ENCODE assay signal across 10 mouse cellular contexts in genomic region chr6:90476941-90477518, GRCm38 (mm10). TPM values are rescaled to one million over a fixed set of nuclear protein-coding genes. Genes with fewer than 3 reads are reported as not detected.
DNase-seq lines count a peak whose midpoint lies in the region; ATAC-seq lines count a peak whose summit lies in the region.
"Had no signal": no experiment of that assay in that cellular context is flagged by ENCODE, and none has a peak within 500 bp of the region (broad histone marks: within the 10 kb centered on the region; RNA-seq: fewer than 3 reads in every experiment).

No protein-coding gene starts in this region.

- intact Hi-C loops in heart, postnatal 25 days (cut with DNase I) = loop anchor here (2.0 kb wide), 1 partner anchor 26 kb away; no protein-coding TSS in a partner anchor

- H3K4me3 ChIP-seq in forebrain, embryonic 16.5 days (replicated peaks; ENCODE audit: low read length) = no peak overlapping the region
- H3K4me3 ChIP-seq in hindbrain, embryonic 13.5 days = no peak overlapping the region
- H3K4me3 ChIP-seq: hindbrain, embryonic 15.5 days had no signal

- H3K36me3 ChIP-seq in forebrain, embryonic 16.5 days (ENCODE audit: control insufficient read depth, insufficient read depth) = peaks cover 2% of the 10 kb centered on the region; the same call in 1 of the 2 replicates
- H3K36me3 ChIP-seq in hindbrain, embryonic 13.5 days = no peaks in the 10 kb centered on the region
- H3K36me3 ChIP-seq: hindbrain, embryonic 15.5 days had no signal

- H3K4me2 ChIP-seq in forebrain, embryonic 16.5 days (ENCODE audit: low read length) = no peak overlapping the region
- H3K4me2 ChIP-seq in hindbrain, embryonic 13.5 days = no peak overlapping the region
- H3K4me2 ChIP-seq: hindbrain, embryonic 15.5 days had no signal

- WGBS in forebrain, embryonic 16.5 days = 52% methylated on average over 14 of the region's 14 CpGs
- 69% methylated on average over 14 of the region's 14 CpGs for WGBS in hindbrain, embryonic 13.5 days

- ATAC-seq in forebrain, embryonic 16.5 days = peak; percentile 45
- ATAC-seq in hindbrain, embryonic 13.5 days (ENCODE audit: low FRiP score) = no peak
- ATAC-seq: Patski had no signal

- peaks cover 6% of the 10 kb centered on the region; the same call in 1 of the 2 replicates for H3K4me1 ChIP-seq in forebrain, embryonic 16.5 days (replicated peaks; ENCODE audit: control insufficient read depth, insufficient read depth, low read length)
- H3K4me1 ChIP-seq in hindbrain, embryonic 13.5 days (replicated peaks) = 0 out of 2 replicates have a peak, but pooled peaks cover 8% of the 10 kb centered on the region
- H3K4me1 ChIP-seq: hindbrain, embryonic 15.5 days had no signal

- no peak overlapping the region for H3K27ac ChIP-seq in forebrain, embryonic 16.5 days (ENCODE audit: low read length)
- no peak overlapping the region for H3K27ac ChIP-seq in hindbrain, embryonic 13.5 days
- H3K27ac ChIP-seq: hindbrain, embryonic 15.5 days had no signal

- no peaks in the 10 kb centered on the region for H3K27me3 ChIP-seq in forebrain, embryonic 16.5 days (replicated peaks; ENCODE audit: control insufficient read depth, insufficient read depth, low read length)
- no peaks in the 10 kb centered on the region for H3K27me3 ChIP-seq in hindbrain, embryonic 13.5 days
- H3K27me3 ChIP-seq: hindbrain, embryonic 15.5 days; Patski had no signal

- H3K9me3 ChIP-seq in forebrain, embryonic 16.5 days (ENCODE audit: control insufficient read depth, low read length) = no peaks in the 10 kb centered on the region
- H3K9me3 ChIP-seq in hindbrain, embryonic 13.5 days = no peaks in the 10 kb centered on the region
- H3K9me3 ChIP-seq: hindbrain, embryonic 15.5 days had no signal

- peak; percentile 69 to 71 for DNase-seq in heart, adult 18-20 months
- no peak for DNase-seq in heart, postnatal 25 days (ENCODE audit: low spot score)
- DNase-seq in R1 (ENCODE audit: low read depth, low spot score) = peak; percentile 80
- peak; percentile 79 for DNase-seq in kidney, adult 18-20 months
- peak; percentile 65 to 66 for DNase-seq in lung, postnatal 4 days
- no peak for DNase-seq in urinary bladder, postnatal 36 days (ENCODE audit: low spot score in 2 of 2)

- no peak overlapping the region for H3K9ac ChIP-seq in forebrain, embryonic 16.5 days (replicated peaks; ENCODE audit: low read depth, low read length)
- H3K9ac ChIP-seq in hindbrain, embryonic 13.5 days = no peak overlapping the region
- H3K9ac ChIP-seq: hindbrain, embryonic 15.5 days had no signal

RNA-seq across cellular contexts. Expression of gene Aldh1l1, which starts 9.2 kb away (rescaled TPM):
- total RNA-seq in heart, adult 18-20 months (2021) = 1 to 10 TPM; 1.7 to 4.9 TPM
- total RNA-seq in heart, postnatal 25 days (2021) = 1 to 10 TPM; 1.5 to 2.3 TPM
- 33.3 and 38.0 TPM in 2 replicates for polyA plus RNA-seq in forebrain, embryonic 16.5 days (2015; fragmentation: Nextera tagmentation; extraction: Ambion mirVana)
- 44.8 and 45.3 TPM in 2 replicates for polyA plus RNA-seq in hindbrain, embryonic 13.5 days (2015; fragmentation: Nextera tagmentation; extraction: Ambion mirVana)

RNA-seq across cellular contexts. Expression of gene Klf15, which starts 14.7 kb away (rescaled TPM):
- 10 to 100 TPM; 70.9 to 89.8 TPM for total RNA-seq in heart, adult 18-20 months (2021)
- total RNA-seq in heart, postnatal 25 days (2021) = 10 to 100 TPM; 45.1 to 56.9 TPM
- 11.6 and 14.3 TPM in 2 replicates for polyA plus RNA-seq in forebrain, embryonic 16.5 days (2015; fragmentation: Nextera tagmentation; extraction: Ambion mirVana)
- polyA plus RNA-seq in hindbrain, embryonic 13.5 days (2015; fragmentation: Nextera tagmentation; extraction: Ambion mirVana) = 10.2 and 10.5 TPM in 2 replicates

RNA-seq across cellular contexts. Expression of gene Cfap100, which starts 48.4 kb away (rescaled TPM):
- total RNA-seq in heart, adult 18-20 months (2021) = under 1 TPM; 0.15 to 0.28 TPM
- total RNA-seq in heart, postnatal 25 days (2021) = under 1 TPM in 1 of 2 experiments, not detected in 1; 0.67 TPM
- polyA plus RNA-seq in forebrain, embryonic 16.5 days (2015; fragmentation: Nextera tagmentation; extraction: Ambion mirVana) = 4.4 and 5.4 TPM in 2 replicates
- 6.7 and 6.9 TPM in 2 replicates for polyA plus RNA-seq in hindbrain, embryonic 13.5 days (2015; fragmentation: Nextera tagmentation; extraction: Ambion mirVana)

Comparison
In these comparisons a context has a peak if more than half of its experiments do, and no peak if none do; other contexts are left out.
1. DNase-seq: peak in heart, adult 18-20 months (2 of 2), R1 (single experiment), kidney, adult 18-20 months (single experiment) and lung, postnatal 4 days (2 of 2); none in heart, postnatal 25 days (single experiment) and urinary bladder, postnatal 36 days (0 of 2).